Mouse (Mus musculus) thymus, postnatal 36 days (tissue): Measurements from ENCODE around the gene Tmem30a.

Source experiments
- DNase-seq, 2 experiments: peaks; one replicate each; pipeline ENCODE4 v3.0.0; 2022; ENCODE audit warnings: mixed read lengths in 2 of 2

Gene Tmem30a

DNA sequence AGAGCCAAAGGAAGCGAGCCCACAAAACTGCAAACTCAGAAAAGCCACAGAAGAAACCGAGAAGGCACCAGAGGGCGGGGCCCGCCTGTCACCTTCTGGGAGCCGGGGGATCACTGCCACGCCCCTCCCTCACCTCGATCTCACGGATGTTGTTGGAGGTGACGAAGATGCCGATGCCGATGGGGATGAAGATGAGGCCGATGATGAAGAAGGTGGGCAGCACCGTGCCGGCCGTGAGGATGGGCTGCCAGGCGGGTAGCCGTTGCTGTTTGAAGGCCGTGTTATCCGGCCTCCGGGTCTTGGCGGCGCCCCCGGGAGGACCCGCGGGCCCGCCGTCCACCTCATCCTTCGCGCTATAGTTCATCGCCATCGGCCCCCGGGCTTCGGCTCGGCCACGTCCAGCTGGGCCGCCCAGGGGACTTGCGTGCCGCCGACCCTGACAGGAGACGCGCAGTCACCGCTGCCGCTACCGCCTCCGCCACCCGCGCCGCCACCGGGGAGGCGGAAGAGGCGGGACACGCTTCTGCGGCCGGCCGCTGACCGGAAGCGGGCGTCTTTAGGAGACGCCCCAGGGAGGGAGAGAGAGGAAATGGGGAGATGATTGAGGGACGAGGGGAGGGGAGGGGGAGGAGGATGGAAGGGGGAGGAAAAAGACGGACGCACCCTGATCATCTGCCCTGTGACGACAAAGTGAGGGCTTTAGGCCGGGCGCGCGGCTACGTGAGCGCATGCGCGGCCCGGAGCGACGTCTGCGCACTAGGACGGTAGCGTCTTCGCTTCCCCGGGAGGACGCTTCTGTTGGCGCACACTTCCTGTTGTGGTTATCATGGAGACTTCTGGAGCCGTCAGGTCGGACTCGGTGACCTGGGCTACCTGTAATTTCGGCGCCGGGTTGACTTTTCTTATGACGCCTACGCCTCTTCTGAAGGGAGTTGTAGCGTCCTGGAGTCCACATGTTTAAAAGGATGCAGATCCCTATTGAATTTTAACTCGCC is at the start of gene Tmem30a:
Gene Tmem30a, minus strand, starts transcription at position 667 of the 995 bp plus-strand sequence.
- peak; percentile 87 to 90 for DNase-seq

DNA sequence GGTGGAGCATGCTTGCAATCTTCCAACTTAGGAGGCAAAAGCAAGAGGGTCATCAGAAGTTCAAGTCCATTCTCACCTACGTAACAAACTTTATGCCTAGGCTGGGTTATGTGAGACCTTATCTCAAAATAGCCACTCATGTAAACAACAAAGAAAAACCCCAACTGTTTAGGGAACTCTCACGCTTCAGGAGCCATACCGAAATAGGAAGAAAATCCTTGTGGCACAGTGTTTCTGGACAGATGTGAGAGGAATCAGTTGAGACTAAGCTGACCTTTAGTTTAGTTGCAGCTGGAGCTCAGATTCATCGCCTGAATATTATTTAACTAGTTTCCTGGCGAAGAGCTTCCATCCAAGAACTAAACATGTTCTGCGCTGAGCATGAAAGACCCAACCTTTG is 49.3 kb upstream of the Tmem30a start:
- no peak for DNase-seq

DNA sequence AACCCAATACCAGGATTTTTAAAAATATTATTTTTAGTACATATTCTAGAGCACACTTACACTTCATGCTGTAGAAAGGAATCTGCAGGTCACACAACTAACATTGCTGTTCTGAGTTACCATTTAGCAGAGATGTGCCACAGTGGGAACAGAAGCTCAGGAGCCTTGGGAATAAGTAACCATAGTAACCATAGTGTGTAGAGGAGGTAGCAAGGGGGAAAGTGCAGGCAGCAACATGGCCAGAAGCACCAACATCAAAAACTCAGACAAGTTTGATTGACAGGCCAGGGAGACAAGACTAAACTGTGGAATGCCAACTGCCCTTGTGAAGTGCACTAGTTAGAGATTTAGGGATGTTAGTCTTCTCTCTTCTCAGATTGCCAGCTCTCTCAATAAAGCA is 48.7 kb upstream of the Tmem30a start:
- DNase-seq: no peak

DNA sequence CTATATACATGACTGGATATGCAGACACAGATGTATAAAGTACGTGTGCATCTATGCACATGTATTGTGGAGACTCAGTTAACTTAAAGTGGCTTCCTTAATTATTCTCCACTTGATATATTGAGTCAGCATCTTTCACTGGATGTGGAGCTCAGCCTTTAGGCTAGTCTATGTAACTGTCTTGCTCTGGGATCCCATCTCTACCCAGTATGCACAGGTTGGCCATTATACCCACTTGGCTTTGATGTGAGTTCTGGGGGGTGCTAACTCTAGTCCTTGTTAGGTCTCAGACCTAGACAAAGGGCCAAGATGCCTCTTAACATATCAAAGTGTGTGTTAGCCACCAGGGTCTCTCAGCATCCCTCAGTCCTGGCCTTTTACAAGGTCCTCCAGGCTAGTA is 38.0 kb upstream of the Tmem30a start:
- DNase-seq: no peak

DNA sequence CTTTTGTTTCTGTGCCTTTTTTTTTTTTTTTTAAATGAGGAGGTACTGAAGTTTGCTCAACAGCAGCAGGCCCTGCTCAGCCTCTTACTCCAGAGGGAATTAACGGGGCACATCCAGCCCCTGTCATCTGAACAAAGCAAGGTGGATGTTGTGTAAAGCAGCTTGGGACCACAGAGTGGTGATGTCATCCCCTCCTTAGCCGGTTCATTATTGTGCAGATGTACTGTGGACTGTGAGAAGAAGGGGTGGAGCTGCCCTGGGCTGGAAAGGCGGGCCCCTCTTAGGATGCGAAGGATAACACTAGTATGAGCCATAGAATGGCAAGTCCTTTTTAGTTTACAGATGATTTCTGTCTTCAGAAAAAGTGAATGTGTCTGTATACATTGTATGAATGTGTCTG is 37.6 kb upstream of the Tmem30a start:
- no peak for DNase-seq

DNA sequence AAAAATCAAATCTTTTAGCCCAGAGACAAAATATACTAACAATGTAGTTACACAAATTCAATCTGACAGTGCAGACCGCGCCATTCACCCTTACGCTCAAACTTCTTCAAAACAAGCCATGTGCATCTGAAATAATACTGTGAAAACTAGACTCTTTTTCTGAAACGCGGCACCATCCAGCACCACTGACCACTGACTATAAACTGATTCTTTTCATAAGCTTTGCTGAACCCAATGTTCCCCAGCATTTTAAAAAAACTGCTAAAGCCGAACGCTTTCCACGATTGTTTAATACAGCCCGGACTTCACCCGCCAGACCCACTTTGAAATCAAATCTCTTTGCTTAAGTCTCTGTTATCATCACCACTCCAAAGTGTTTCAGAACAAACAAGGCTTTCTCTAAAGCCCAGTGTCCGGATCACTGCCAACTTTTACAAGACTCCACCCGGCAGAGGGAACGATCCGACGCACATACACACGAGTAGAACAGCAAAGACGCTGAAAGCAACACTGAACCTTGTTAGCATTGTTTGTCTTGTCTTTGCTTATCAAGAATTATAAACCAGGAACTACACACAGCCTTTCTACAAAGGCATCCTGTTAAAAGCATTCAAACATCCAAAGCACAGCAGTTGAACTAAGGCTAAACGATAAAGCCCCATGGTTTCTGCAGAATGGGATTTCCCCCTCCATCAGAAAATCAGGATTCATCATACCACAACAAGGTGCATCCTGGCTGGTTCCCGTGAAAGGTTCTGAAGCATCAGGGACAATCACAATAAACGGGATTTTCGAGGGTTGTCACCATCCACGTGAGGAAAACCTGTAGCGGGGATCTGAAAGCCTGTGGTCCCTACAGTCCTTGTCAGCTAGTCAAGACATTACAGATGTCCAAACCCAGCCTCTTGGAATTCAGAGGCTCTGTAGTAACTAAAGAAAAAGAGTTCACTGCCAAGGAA is 36.8 kb upstream of the Tmem30a start:
- DNase-seq: no peak

DNA sequence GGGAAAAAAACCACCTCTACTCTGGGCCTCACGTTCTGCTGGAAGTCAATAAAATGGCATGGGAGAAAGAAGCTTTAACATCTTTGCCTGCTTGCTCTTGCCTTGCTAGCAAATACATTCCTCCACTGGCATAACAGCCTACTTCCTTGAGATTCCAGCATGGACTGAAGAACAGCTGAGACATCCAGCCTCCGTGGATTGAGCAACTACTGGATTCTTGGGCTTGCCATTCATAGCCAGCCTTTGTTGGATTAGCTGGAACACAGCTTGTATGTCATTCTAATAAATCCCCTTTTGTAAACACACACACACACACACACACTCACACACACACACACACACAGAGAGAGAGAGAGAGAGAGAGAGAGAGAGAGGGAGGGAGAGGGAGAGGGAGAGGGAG is 33.8 kb upstream of the Tmem30a start:
- DNase-seq: no peak

DNA sequence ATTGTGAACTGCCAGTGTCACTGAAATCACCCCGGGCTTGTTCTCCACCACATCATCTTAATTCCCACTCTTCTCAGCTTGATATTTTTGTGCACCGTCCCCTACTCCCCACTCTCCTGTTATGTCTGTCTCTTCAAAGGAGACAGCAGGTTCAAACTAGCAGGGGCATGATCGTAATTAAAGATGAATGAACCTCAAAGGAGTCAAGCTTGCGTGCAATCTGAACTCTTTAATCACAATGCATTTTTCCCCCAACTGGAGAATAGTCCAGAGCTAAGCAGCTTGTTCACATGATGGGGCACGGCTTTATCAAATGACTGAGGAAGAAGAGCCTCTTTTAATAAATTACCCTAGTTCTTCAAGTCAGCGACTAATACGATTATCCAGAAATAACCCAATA is 32.2 kb upstream of the Tmem30a start:
- no peak for DNase-seq

DNA sequence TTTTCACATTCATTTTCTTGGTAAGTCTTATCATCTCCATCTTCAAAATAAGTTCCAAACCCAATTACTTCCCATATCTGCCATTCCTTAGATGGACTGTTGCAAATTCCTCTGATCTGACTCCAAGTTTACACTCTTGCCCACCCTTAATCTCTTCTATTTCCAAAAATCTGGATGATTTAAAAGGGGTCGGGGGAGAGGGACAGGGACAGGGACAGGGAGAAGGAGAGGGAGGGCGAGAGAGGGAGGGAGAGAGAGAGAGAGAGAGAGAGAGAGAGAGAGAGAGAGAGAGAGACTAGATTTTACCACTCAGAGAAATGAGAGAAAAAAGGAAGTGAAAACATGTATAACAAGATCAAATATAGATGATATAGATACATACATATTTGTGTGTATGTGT is 30.5 kb upstream of the Tmem30a start:
- DNase-seq: no peak

DNA sequence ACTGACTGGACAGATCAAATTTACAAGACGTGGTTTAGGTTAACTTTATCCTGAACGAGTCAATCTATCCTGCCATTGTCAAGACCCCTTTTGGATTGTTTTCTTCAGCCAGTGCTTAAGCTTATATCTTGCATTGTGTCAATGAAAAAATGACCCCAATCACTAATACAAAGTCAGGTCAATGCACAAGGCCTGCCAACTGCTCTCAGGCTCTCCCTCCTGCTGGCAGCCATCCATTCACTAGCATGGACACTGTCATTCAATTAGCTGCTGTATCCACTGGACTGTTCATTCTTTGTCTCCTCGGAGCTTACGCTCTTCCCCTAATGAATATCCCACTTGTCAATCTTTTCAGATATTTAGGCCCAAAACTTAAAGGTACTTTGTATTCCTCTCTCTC is 30.1 kb upstream of the Tmem30a start:
- no peak for DNase-seq

DNA sequence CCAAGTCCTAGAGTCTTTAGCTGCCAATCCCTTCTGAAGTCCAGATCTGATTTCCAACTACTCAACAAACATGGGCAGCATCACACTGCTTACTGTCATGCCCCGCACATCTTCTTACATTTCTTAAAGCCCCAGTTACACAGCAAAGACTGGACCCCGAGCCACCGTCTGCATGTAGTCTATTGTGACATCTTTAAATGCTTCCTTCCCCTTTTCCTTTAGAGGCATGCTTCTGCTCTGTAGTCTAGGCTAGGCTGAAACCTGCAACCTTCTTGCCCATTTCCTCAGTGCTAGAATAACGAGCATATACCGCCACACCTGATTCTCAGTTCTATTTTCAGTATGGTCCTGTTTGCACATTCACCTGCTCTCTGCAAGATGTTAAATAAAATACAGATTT is 23.2 kb upstream of the Tmem30a start:
- DNase-seq: no peak

DNA sequence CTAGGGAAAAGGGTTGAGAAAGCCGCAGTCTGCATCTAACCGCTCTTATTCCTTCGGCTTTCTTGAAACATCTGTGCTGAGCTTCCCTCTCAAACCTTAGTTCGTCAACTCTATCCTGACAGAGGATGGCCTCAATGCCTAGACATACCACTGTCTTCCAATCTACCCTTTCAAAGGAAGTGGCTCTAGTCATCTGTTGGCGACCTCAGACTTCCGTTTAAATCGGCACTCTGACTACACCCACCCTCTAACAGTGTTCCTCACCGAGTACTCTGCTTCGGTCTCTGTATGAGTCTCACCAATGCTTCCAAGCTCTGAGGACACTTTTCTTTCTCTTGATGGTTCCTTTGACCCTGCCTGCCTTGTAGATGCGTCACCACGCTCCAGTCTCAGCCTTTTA is 22.7 kb upstream of the Tmem30a start:
- DNase-seq: no peak

DNA sequence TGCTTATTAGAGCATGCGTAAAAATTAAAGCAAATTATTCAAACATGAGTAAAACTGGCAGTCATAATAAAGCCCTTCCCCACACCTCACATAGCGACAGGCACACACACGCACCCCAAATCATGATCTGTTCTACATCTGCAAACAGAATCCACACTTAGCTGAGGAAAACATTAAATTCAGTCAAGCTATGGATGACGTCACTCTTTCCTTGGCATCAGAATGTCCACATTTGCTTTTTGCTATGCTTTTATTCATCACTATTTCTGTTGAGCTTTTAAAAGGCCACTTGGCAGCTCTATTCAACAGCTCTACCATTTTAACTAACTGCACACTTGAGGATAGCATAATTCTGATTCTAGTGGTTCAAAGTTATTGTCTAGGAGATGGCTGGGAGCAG is 21.3 kb upstream of the Tmem30a start:
- no peak for DNase-seq

DNA sequence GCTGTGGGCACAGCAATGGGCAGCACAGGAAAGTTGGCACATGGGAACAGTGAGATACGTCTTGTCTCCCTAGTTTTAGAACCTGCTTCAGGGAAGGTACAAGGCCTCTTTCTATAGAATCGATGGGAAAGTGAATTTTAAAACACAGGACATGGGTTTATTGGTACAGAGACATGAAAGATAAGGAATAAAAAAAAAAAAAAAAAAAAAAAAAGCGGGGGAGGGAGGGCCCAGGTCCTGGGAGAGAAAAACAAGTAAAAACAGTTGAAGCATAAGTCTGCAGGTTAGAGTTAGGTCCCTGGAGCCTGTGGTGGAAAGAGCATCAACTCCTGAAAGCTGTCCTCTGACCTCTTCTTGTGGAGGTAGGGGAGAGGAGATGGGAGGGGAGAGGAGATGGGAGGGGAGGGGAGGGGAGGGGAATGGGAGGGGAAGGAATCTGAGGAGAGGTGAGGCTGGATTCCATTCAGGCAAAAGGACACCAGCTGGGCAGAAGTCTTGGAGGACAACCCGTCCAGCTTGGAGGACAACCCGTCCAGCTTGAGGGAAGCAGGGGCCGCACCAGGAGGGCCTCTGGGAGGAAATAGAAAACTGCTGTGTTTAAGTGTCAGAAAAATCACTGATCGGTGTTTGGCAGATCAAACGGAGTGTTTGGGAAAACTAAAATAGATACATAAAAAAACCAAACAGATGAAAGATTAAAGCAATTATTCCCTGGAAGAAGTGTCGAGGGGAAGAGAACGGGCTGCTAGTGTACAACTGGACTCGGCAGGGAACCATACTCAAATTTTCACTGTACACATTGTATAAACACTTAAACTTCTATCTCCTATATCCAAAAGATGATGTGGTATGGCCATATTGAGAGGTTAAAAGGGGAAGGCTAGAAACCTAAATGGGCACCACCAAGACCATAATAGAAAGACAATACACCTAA is 17.9 kb upstream of the Tmem30a start:
- DNase-seq: no peak

DNA sequence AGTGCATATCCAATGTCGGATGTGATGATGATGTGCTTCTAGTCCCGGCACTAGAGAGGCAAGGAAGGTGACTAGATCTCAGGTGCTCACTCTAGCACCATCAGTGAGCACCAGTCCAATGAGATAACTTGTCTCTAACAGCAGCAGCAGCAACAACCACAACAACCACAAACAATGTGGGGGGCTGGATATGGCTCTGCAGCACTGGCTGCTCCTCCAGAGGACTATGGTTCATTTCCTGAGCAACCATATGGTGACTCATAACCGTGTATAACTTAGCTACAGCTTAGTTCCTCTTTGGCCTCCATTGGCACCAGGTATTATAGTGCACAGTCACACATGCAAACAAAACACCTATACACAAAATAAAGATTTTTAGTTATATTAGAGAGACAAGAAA is 17.2 kb upstream of the Tmem30a start:
- DNase-seq: no peak

DNA sequence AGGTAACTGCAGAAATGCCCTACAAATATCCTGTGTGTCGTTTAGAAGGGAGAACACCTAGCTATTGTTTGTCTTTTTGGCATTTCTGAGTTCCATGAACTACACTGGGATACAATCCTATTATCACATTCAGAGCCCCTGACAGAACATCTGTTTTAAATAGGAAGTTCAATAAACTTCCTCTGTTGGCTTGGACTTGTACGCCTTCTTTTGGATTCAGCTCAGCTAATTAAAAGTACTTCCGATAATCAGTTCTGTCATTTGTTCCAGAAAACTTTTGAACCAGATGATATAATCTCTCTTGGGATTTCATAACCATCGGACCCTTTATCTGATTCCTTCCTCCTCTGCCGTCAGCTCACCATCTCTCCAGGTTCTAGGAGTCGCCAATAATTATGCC is 16.1 kb upstream of the Tmem30a start:
- no peak for DNase-seq

DNA sequence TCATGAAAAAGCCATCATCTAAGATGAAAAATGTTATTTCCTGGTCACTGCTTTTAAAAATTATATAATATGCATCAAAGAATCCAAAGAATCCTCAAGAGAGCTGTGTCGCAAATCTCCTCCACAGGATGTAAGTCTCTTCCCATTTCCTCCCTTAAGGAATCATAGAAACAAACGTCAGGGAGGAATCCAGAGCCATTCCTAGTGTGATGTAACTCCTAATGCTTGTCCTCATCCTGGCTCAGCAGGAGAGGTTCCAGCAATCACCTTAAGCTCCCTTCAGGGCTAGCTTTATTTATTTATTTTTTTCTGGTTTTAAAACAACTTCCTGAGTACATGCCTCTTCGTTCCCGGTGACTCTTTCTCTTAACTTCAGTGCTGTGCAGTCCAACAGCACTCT is 13.9 kb upstream of the Tmem30a start:
- no peak for DNase-seq

DNA sequence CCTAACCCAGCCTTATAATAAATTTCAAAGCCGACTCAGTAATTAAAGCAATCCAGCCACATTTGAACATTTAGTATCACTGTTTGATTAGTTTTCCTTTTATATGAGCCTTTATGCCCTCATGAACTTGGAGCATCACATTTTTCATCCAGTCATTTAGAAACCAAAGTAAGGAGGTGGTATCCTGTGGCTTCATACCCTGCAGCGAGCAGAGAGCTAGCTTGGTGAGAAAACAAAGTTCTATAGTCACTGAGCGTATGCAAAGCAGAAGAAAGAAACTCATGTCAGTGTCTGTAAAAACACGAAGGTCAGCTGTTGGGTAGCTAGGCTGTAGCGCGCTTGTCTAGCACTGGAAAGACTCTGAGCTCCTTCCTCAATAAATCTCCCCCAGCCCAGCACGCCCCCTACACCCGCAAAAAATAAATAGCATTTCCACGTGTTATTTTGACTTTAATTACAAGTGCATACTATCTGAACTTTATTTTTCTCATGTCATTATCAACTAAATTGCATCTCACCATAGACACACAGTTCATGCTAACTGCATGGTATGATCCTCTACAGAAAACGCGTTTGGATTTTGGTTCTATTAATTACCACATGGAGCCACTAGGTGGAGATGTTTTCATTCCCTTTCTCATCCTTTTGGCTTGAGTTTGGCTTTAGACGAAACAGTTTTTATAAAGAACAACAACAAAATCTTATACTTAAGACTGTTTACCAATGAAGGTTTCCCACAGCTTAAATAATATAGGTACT is 13.2 kb upstream of the Tmem30a start:
- DNase-seq: no peak

DNA sequence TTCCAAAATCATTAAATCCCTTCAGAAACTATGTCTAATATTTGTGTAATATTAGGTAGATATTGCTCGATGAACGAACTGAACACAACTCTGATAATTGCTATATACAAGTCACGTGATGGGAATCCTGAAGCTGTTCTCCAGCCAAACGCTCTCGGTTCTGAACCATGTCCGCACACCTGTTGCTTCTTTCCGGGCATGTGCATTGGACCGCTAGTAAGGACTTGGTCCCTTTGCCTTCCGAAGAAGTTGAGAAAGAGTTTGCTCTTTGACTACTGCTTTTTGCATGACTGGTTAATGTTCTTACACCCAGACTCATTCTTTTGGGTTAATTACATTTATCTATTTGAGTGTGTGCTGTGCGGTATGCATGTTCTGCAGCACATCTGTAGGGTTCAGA is 12.1 kb upstream of the Tmem30a start:
- DNase-seq: no peak

DNA sequence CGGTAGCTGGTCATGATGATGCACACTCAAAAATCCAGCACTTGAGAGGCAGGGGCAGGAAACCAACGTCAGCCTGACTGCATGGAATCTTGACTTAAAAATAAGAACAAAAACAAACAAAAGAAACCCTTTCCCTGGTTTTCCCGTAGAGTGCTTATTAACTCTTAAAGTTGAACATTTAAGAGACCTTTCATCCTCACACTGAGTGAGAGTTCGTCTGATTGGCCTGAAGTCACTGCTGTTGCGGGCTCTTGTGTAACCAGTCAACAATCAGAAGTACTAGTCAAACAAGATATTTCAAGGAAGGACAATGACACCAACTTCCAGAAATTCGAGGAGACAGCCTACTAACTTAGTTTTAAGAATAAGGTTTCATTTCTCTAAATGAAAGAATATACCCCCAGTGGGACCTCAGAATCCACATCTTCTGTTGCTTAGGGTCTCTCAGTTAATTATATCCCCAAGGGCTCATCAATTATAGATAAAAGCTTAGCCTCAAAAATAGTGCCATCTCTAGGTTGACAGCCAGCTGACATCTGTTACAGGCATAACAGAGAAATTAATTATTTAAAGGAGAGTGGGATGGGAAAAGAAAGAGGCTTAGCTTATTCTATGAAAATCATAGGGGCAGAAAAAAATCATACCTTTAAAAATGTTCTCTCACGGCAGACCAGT is 3.3 kb upstream of the Tmem30a start:
- no peak for DNase-seq

DNA sequence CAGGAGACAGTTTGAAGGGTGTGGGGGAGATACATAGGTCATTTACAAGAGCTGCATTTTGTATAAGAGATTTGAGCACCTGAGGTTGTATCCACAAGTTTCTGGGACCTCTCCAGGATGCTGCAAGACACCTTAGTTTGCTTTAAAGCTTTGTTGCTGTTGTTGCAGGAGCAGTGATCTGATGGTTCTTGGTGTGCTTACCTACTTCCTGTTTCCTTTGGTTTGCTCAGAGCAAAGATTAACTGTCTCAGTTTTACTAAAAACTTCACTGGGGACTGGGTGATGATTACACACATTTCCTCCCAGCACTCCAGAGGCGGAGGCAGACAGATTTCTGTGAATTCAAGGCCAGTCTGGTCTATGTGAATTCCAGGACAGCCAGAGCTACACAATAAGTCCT is 1.8 kb upstream of the Tmem30a start:
- DNase-seq: peak in 1 of 2 experiments; percentile 22
